Mouse (Mus musculus) cerebellum, adult 2 months (tissue): ENCODE measurements around the gene Apba2.

Experiments
- CTCF ChIP-seq: fragments of 200-500 bp; IDR thresholded peaks from 2 replicates; pipeline ENCODE4 v1.5.1; 2011; ENCODE audit warnings: low read depth, mild to moderate bottlenecking, control low read depth, low read length, moderate library complexity, borderline replicate concordance; ENCODE audit not compliant: insufficient read depth
- POLR2A ChIP-seq: fragments of 200-500 bp; IDR thresholded peaks from 2 replicates; pipeline ENCODE4 v1.6.1; 2011; ENCODE audit warnings: low read length, control low read depth, borderline replicate concordance; ENCODE audit not compliant: insufficient read depth

- TF ChIP-seq CTCF (peak; percentile 90), POLR2A (no peak)
These were observed 250.0 kb downstream of the Apba2 start for GRCm38 (mm10) chr7:64751465-64751864.
